Mouse (Mus musculus) granulocyte monocyte progenitor cell, adult 5-6 weeks (primary cell): ENCODE measurements around the gene Gnb5. TPM values are rescaled to one million over a fixed set of nuclear protein-coding genes. Genes with fewer than 3 reads are reported as not detected.
A peak's percentile ranks its signal among the peaks of the same experiment; 100 is the strongest.
"Not testable (repeated sequence)": the region's sequence is repeated elsewhere in the genome, so short reads cannot be mapped to it uniquely, and the experiment has no call there.

Experiments used
- ATAC-seq: replicated peaks from 2 replicates; pipeline ENCODE4 v1.8.0; 2016; ENCODE audit warnings: mild to moderate bottlenecking, moderate TSS enrichment, inconsistent platforms; ENCODE audit not compliant: poor library complexity, severe bottlenecking
- total RNA-seq, 2 experiments: library from RNA; stranded (forward) in 1 of 2; stranded (reverse) in 1 of 2; fragments of 200-712, 200-1000 nt in 1 of 2; fragments of >200 nt in 1 of 2; fragmentation: Nextera tagmentation in 1 of 2; gene quantifications; 2 replicates each; pipeline ENCODE4 v1.2.3; 2014 to 2017

Gnb5 gene
- total RNA-seq, 2 experiments from 2014 or later, result 2.8 to 4.1 TPM

GRCm38 (mm10) chr9:75353094-75353493, 47.0 kb downstream of the Gnb5 start:
- no peak for ATAC-seq

GRCm38 (mm10) chr9:75355783-75356182, 49.7 kb downstream of the Gnb5 start:
- no peak for ATAC-seq

DNA sequence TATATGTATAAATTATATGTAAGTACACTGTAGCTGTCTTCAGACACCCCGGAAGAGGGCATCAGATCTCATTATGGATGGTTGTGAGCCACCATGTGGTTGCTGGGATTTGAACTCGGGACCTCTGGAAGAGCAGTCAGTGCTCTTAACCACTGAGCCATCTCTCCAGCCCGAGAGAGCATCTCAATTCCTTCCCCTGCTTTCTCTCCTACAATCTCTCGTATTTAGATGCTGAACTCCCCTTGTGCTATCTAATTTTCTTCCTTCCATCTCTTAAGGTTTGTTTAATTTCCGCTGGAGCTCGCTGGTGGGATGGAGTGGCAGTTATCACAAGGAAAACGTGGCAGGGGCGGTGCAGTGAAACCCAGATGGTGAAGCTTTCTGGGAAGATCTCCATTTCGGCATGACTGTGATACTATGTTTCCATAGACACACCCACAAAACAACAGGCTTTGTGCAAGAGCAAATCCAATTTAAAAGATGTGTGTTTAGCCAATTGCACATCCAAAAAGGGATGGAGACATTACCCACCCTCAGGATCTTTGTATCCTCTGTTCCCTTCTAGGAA, 51.1 kb downstream of the Gnb5 start:
- ATAC-seq, result no peak

GRCm38 (mm10) chr9:75361699-75362098, 55.6 kb downstream of the Gnb5 start:
- peak; percentile 72 for ATAC-seq

- peak; percentile 90 for ATAC-seq
Observed at GRCm38 (mm10) chr9:75362201-75362600, 56.1 kb downstream of the Gnb5 start.

- ATAC-seq, result no peak
Observed at GRCm38 (mm10) chr9:75363001-75363400, 56.9 kb downstream of the Gnb5 start.

DNA sequence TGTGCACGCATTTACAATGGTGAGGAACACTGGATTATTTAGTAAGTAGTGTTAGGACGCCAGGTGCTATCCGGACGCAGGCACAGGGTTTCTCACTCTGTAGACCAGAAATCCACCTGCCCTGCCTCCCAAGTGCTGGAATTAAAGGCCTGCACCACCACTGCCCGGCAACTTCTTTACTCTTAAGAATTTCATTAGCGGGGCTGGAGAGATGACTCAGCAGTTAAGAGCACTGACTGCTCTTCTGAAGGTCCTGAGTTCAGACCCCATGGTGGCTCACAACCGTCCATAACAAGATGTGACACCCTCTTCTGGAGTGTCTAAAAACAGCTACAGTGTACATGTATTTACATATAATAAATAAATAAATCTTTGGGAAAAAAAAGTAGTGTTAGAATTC, 57.6 kb downstream of the Gnb5 start:
- ATAC-seq, result not testable (repeated sequence)

DNA sequence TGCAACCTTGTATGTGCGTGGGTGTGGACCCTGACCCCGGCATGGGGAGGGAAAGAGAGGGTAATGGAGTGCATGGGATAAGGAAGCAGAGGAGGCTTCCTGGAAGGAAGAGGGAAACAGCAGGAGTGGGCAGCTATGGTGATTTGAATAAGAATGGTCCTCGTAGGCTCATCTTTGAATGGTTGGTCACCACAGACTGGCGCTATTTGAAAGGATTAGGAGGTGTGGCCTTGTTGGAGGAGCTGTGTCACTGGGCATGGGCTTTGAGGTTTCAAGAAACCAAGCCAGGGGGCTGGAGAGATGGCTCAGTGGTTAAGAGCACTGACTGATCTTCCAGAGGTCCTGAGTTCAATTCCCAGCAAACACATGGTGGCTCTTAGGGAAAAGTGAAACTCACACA, 59.1 kb downstream of the Gnb5 start:
- ATAC-seq, result no peak

DNA sequence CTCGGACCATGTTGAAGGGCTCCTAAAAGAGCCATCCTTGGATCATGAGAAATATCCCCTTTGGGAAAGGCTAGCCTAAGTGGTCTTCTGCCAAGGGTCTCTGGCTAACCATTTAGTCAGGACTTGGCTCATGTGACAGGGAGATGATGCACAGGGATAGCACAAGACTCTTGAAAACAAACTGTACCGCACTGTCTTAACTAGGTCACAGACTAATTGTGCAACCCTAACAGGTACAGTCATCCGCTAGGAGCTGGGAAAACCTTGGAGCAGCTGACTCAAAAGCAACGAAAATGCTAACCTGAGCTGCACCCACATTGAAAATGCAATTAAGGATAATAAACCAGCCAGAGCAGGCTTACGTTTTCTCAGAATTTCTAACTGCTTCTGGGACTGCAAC, 60.1 kb downstream of the Gnb5 start:
- ATAC-seq, result no peak

DNA sequence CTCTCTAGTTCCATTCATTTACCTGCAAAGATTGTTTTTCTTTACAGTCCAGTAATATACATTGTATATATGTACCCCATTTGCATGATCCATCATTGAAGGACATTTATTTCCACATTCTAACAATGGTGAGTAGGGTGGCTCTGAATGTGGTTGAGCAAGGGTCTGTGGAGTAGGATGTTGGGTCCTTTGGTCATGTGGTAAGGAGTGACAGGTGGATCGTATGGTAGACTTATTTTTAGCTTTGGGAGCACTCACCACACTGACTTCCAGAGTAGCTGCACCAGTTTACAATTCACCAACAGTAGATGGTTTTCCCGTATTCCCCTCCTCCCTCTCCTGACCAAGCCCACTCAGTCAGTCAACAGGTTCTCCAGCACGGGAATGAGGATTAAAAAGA, 62.7 kb downstream of the Gnb5 start:
- ATAC-seq, result no peak

GRCm38 (mm10) chr9:75375606-75376005, 69.5 kb downstream of the Gnb5 start:
- no peak for ATAC-seq

DNA sequence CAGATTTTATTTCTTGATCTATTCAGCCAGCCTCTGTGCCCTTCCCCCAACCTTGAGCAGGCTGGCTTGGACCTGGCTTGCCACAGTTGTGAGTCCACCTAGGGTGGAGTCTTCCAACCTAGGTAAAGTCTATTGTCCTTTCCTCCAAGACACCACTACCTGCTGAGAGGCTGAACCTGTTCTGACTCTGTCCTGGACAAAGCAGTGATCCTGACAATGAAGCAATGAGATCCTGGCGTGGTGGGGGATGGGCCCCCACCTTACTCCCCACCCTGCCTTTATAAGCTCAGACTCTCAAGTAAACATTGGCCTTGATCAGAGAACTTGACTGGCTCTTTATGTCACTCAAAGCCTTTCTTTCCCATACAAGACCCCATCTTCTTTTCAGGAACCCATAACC, 70.3 kb downstream of the Gnb5 start:
- ATAC-seq, result no peak

GRCm38 (mm10) chr9:75378774-75379173, 72.7 kb downstream of the Gnb5 start:
- ATAC-seq, result no peak

DNA sequence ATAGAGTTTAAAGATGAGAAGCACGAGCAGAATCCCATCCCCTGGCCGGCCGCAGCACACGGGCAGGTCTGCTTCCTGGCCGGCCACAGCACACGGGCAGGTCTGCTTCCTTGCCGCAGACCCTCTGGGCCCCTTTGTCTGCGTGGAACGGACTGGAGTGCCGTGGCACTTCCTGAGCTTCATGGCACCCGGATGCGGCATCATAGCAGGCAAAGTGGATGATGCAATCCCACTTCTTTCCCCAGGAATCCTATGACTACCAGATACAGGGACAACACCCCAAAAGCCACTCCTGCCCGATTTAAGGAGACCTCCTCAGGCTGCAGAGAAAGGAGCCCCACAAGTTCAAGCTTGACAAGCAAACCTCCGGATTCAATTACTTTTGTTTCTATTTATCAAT, 76.7 kb downstream of the Gnb5 start:
- no peak for ATAC-seq

DNA sequence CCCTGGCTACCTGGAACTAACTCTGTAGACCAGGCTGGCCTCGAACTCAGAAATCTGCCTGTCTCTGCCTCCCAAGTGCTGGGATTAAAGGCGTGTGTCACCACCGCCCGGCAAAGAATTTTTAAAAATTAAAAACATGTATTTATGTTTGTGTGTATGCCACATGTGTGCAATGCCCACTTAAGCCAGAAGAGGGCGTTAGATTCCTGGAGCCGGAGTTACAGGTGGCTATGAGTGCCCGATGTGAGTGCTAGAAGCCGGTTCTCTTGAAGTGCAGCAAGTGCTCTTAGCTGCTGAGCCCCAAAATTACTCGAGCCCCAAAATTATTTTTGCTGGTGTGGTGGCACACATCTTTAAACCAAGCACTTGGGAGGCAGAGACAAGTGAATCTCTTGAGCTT, 77.7 kb downstream of the Gnb5 start:
- ATAC-seq, result no peak

DNA sequence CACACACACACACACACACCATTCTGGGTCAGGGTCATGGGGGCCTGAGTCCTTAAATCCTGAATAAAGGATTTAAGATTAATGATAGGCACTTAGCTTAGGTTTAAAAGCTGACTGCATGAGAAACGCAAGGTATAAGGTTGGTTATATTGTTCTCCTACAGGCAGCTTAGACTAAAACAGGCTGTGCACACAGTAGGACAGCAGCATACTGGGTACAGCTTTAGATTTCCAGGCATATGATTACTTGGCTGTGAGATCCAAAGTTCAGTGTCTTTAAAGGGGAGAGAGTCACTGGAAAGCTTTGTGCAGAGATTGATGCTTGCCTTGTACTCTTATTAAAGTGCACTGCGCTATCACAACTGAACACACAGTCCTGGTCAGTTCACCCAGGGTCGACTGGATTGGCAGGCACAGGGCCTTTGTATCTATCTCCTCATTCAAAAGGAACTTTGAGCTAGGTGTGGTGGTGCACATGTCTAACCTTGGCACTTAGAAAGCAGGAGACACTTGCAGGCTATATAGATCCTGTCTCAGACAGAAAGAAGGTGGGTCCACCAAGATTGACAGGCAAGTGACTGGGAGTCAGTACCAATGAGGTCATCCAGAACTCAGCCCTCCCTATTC, 78.4 kb downstream of the Gnb5 start:
- no peak for ATAC-seq

DNA sequence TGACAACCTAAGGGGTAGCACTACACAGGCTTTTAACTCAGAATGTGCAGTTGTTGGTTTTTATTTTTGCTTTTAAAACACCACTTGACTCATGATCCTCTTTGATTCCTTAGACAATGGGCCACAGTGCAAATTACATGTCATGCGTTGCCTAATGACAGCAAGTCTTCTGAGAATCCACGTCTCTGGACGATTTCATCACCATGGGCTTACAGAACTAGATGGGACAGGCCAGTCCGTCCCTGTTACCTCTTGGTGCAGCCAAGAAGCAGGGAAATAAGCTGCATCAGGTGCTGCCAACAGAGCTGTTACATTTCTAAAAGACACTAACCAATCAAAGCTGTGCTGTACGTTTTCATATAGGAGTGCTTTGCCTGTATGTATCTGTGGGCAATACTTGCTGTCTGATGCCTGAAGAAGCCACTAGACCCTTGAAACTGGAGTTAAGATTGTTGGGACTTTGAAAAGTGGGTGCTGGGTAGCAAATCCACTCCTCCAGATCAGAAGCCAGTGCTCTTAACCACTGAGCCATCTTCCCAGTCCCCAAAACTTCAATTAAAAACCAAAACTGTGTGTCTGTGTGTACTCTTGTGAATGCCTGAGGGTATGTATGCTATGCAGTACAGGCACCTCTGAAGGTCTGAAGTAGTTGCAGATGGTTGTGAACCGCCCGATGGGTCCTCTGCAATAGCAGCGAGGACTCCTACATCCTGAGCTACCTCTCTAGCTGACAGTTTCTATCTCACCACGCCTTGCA, 79.3 kb downstream of the Gnb5 start:
- ATAC-seq, result no peak; the same call in 1 of the 2 replicates

GRCm38 (mm10) chr9:75393251-75393650, 87.2 kb downstream of the Gnb5 start:
- no peak for ATAC-seq
